Mouse (Mus musculus): Measurements from ENCODE around the gene Baiap2l2.

- TF ChIP-seq POLR2A (IDR thresholded peaks at IDR 0.05; ENCODE audit: extremely low read depth, insufficient read depth, low read length): no peak
- TF ChIP-seq CTCF (IDR thresholded peaks at IDR 0.05; ENCODE audit: extremely low read depth, insufficient read depth, low read length): no peak
Measured at GRCm38 (mm10) chr15:79268521-79268920, 16.8 kb downstream of the Baiap2l2 start.
